Mouse (Mus musculus) kidney, adult 11 months (tissue): ENCODE measurements at regions not wholly inside any gene's neighbourhood (a gene's known extent, or its start where the extent isn't known, plus 50 kb on each side); places are given as distances from the start of the nearest gene placed in this dataset.

Experiments used
- DNase-seq: peaks from one replicate; pipeline ENCODE4 v3.0.0; 2022

GRCm38 (mm10) chr3:119892533-119893164, 108.4 kb upstream of the Ptbp2 start:
- DNase-seq, result no peak

DNA sequence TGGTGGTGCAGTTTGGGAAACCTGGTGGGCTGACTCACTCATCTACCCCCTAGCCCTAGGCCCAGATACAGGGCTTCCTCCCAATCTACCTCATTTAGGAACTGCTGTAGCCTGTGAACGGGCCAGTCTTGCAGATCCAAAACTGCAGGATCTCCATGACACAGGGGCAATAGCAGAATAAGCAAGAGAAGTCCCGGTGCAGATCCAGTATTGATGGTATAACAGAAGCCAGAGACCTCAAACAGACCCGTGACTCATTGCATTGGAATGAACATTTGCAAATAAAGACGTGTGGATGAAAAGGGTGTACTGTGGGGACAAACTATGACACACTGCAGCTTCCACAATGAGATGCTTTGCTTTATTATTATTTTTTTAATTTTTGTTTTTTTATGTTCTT, 106.6 kb upstream of the Ptbp2 start:
- DNase-seq, result no peak

- DNase-seq, result no peak
Measured at GRCm38 (mm10) chr3:119888487-119888886, 104.2 kb upstream of the Ptbp2 start.

DNA sequence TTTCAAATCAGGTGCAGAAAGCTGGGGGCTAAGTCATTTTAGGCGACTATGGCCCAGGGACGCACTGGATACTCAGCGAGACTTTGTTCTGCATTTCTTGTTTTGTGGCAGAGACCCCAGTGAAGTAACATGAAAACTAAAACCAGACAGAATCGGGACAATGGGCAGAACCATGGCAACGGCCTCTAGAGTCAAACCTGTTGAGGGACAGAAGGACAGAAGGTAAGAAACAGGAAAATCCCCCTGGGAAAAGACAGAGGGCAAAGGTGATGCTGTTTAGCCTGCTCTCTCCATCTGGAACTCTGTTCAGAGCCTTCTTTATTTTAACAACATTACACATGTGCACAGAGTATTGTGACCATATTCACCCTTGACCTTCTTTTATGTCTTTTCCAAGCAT, 92.1 kb upstream of the Ptbp2 start:
- no peak for DNase-seq

DNA sequence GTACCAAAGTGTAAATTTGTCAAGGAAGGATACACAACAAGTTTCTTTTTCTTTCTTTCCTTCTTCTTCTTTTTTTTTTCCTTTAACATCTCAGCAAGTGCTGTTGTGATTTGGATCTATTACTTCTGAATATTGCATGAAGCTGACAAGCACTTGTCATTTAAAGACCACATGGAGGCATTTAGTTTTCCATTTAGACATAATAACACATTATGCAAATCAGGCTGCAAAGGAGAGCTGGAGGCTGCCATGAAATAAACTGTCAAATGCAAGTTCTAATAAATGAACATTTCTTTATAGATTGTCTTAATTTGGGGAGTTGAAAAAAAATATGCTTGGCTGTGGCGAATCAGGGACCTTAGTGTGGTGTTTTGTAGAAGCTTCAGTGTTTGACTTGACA, 90.8 kb upstream of the Ptbp2 start:
- no peak for DNase-seq

DNA sequence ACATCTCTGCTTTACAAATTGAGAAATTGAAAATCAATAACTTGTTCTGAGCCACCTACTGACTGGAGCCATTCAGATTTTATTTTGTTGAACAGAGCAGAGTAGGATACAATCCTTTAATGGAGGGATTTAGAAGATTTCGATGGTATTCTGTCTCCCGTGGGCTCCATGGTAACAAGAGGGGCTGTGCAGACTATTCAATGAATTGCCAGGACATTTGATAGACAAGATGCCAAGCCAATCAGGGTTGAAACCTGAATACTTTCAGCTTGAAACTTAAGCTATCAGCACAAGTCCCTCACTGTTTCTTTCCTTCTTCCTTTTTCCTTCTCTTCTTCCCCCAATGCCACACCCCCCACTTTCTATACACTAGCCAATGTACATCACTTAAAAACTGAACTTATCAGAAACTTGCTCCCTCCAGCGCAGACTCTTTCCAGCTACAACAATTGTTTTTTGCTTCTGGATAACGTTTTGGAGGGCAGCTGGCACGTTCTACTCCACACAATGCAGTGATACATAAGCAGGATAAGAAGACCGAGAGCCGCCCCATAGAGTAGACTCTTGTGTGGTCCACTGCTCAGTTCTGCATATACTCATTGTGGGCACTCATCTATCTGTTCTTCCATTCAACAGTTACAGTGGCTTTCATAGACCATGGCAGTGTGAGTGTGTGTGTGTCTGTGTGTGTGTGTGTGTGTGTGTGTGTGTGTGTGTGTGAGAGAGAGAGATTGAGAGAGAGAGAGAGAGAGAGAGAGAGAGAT, 78.1 kb upstream of the Ptbp2 start:
- DNase-seq, result no peak
